Mouse (Mus musculus) myocyte (in vitro differentiated cells): ENCODE results near the gene Ccdc36.

Experiments
- MYOG ChIP-seq, 3 experiments: IDR thresholded peaks; one replicate each; pipeline ENCODE4 v1.6.1; 2011; ENCODE audit warnings: control low read depth in 2 of 3, low read depth in 2 of 3, mild to moderate bottlenecking in 2 of 3; ENCODE audit not compliant: insufficient read length in 2 of 3, control insufficient read depth in 1 of 3, insufficient read depth in 1 of 3
- POLR2A ChIP-seq: IDR thresholded peaks from one replicate; pipeline ENCODE4 v1.6.1; 2011; ENCODE audit warnings: low read depth, mild to moderate bottlenecking, control low read depth, moderate library complexity; ENCODE audit not compliant: insufficient read length
- TCF12 ChIP-seq: IDR thresholded peaks from one replicate; pipeline ENCODE4 v1.6.1; 2011; ENCODE audit warnings: mild to moderate bottlenecking, control low read depth; ENCODE audit not compliant: poor library complexity, insufficient read depth, severe bottlenecking

- TF ChIP-seq TCF12, result no peak
- no peak for TF ChIP-seq MYOG (IDR thresholded peaks at IDR 0.05; ENCODE audit: control insufficient read depth in 1 of 3, insufficient read depth in 1 of 3, insufficient read length in 2 of 3, low read depth in 2 of 3)
- TF ChIP-seq POLR2A, result no peak
Observed at GRCm38 (mm10) chr9:108385006-108385405, 43.3 kb downstream of the Ccdc36 start.
